Mouse (Mus musculus): ENCODE results near the gene Cfap54. TPM values are rescaled to one million over a fixed set of nuclear protein-coding genes. Genes with fewer than 3 reads are reported as not detected.

The Cfap54 gene
- polyA plus RNA-seq, 2 experiments, result 0.25 to 0.35 TPM

- DNase-seq (ENCODE audit: low spot score), result no peak
- ATAC-seq (ENCODE audit: low FRiP score, low read depth), result no peak
- H3K27me3 ChIP-seq (ENCODE audit: control insufficient read depth, insufficient read depth, low read length), result no peaks in the 10 kb centered on the region
- no peak overlapping the region for H3K4me2 ChIP-seq (replicated peaks; ENCODE audit: low read depth, low read length, severe bottlenecking)
- TF ChIP-seq POLR2A (IDR thresholded peaks at IDR 0.05; ENCODE audit: borderline replicate concordance, extremely low read depth, insufficient read depth, insufficient read length), result no peak
- 65% methylated on average over 8 of the region's 8 CpGs for WGBS
- H3K9ac ChIP-seq (ENCODE audit: low read depth, low read length, severe bottlenecking), result no peak overlapping the region
- no peaks in the 10 kb centered on the region for H3K9me3 ChIP-seq (ENCODE audit: control insufficient read depth, low read length)
- no peak overlapping the region for H3K4me3 ChIP-seq (replicated peaks; ENCODE audit: low read length)
- H3K27ac ChIP-seq (replicated peaks; ENCODE audit: low read depth, low read length), result no peak overlapping the region
- no peaks in the 10 kb centered on the region for H3K4me1 ChIP-seq (ENCODE audit: control insufficient read depth, insufficient read depth, low read length)
- no peaks in the 10 kb centered on the region for H3K36me3 ChIP-seq (ENCODE audit: control insufficient read depth, insufficient read depth, low read length)
Measured at GRCm38 (mm10) chr10:93111412-93111811, 30.0 kb upstream of the Cfap54 start.

- H3K4me1 ChIP-seq (ENCODE audit: control insufficient read depth, insufficient read depth, low read length), result no peaks in the 10 kb centered on the region
- TF ChIP-seq POLR2A (IDR thresholded peaks at IDR 0.05; ENCODE audit: borderline replicate concordance, extremely low read depth, insufficient read depth, insufficient read length), result no peak
- WGBS, result 86% methylated on average over 7 of the region's 7 CpGs
- DNase-seq (ENCODE audit: low spot score) (no peak), ATAC-seq (ENCODE audit: low FRiP score, low read depth) (no peak)
- no peaks in the 10 kb centered on the region for H3K9me3 ChIP-seq (ENCODE audit: control insufficient read depth, low read length)
- H3K36me3 ChIP-seq (ENCODE audit: control insufficient read depth, insufficient read depth, low read length), result no peaks in the 10 kb centered on the region
- no peak overlapping the region for H3K27ac ChIP-seq (replicated peaks; ENCODE audit: low read depth, low read length)
- no peak overlapping the region for H3K9ac ChIP-seq (ENCODE audit: low read depth, low read length, severe bottlenecking)
- no peaks in the 10 kb centered on the region for H3K27me3 ChIP-seq (ENCODE audit: control insufficient read depth, insufficient read depth, low read length)
- H3K4me3 ChIP-seq (replicated peaks; ENCODE audit: low read length), result no peak overlapping the region
- H3K4me2 ChIP-seq (replicated peaks; ENCODE audit: low read depth, low read length, severe bottlenecking), result no peak overlapping the region
Measured at GRCm38 (mm10) chr10:93105358-93105757, 23.9 kb upstream of the Cfap54 start.

GRCm38 (mm10) chr10:93104357-93104756 lies 22.9 kb upstream of the Cfap54 start:
- Histone ChIP-seq H3K27me3 (ENCODE audit: control insufficient read depth, insufficient read depth, low read length) (no peaks in the 10 kb centered on the region), H3K4me1 (ENCODE audit: control insufficient read depth, insufficient read depth, low read length) (no peaks in the 10 kb centered on the region), H3K36me3 (ENCODE audit: control insufficient read depth, insufficient read depth, low read length) (no peaks in the 10 kb centered on the region), H3K4me3 (replicated peaks; ENCODE audit: low read length) (no peak overlapping the region), H3K9me3 (ENCODE audit: control insufficient read depth, low read length) (no peaks in the 10 kb centered on the region), H3K4me2 (replicated peaks; ENCODE audit: low read depth, low read length, severe bottlenecking) (no peak overlapping the region), H3K9ac (ENCODE audit: low read depth, low read length, severe bottlenecking) (no peak overlapping the region), H3K27ac (replicated peaks; ENCODE audit: low read depth, low read length) (no peak overlapping the region)
- no peak for TF ChIP-seq POLR2A (IDR thresholded peaks at IDR 0.05; ENCODE audit: borderline replicate concordance, extremely low read depth, insufficient read depth, insufficient read length)
- WGBS, result 64% methylated on average over 6 of the region's 6 CpGs
- DNase-seq (ENCODE audit: low spot score) (no peak), ATAC-seq (ENCODE audit: low FRiP score, low read depth) (no peak)

GRCm38 (mm10) chr10:93103676-93104075 lies 22.3 kb upstream of the Cfap54 start:
- Histone ChIP-seq H3K27me3 (ENCODE audit: control insufficient read depth, insufficient read depth, low read length) (no peaks in the 10 kb centered on the region), H3K9me3 (ENCODE audit: control insufficient read depth, low read length) (no peaks in the 10 kb centered on the region), H3K4me1 (ENCODE audit: control insufficient read depth, insufficient read depth, low read length) (no peaks in the 10 kb centered on the region), H3K9ac (ENCODE audit: low read depth, low read length, severe bottlenecking) (no peak overlapping the region), H3K4me2 (replicated peaks; ENCODE audit: low read depth, low read length, severe bottlenecking) (no peak overlapping the region), H3K36me3 (ENCODE audit: control insufficient read depth, insufficient read depth, low read length) (no peaks in the 10 kb centered on the region), H3K4me3 (replicated peaks; ENCODE audit: low read length) (no peak overlapping the region), H3K27ac (replicated peaks; ENCODE audit: low read depth, low read length) (no peak overlapping the region)
- TF ChIP-seq POLR2A (IDR thresholded peaks at IDR 0.05; ENCODE audit: borderline replicate concordance, extremely low read depth, insufficient read depth, insufficient read length), result no peak
- DNase-seq (ENCODE audit: low spot score), result no peak
- ATAC-seq (ENCODE audit: low FRiP score, low read depth), result no peak
- WGBS, result 83% methylated on average over 11 of the region's 11 CpGs

- Histone ChIP-seq H3K4me3 (replicated peaks; ENCODE audit: low read length) (no peak overlapping the region), H3K27ac (replicated peaks; ENCODE audit: low read depth, low read length) (no peak overlapping the region), H3K9ac (ENCODE audit: low read depth, low read length, severe bottlenecking) (no peak overlapping the region), H3K4me2 (replicated peaks; ENCODE audit: low read depth, low read length, severe bottlenecking) (no peak overlapping the region), H3K27me3 (ENCODE audit: control insufficient read depth, insufficient read depth, low read length) (no peaks in the 10 kb centered on the region), H3K36me3 (ENCODE audit: control insufficient read depth, insufficient read depth, low read length) (no peaks in the 10 kb centered on the region), H3K9me3 (ENCODE audit: control insufficient read depth, low read length) (no peaks in the 10 kb centered on the region), H3K4me1 (ENCODE audit: control insufficient read depth, insufficient read depth, low read length) (no peaks in the 10 kb centered on the region)
- WGBS, result 54% methylated on average over 5 of the region's 5 CpGs
- TF ChIP-seq POLR2A (IDR thresholded peaks at IDR 0.05; ENCODE audit: borderline replicate concordance, extremely low read depth, insufficient read depth, insufficient read length), result no peak
- DNase-seq (ENCODE audit: low spot score), result no peak
- no peak for ATAC-seq (ENCODE audit: low FRiP score, low read depth)
Measured at GRCm38 (mm10) chr10:93102321-93102720, 20.9 kb upstream of the Cfap54 start.
